Mouse (Mus musculus) liver, embryonic 16.5 days (tissue): ENCODE measurements around the gene Fam151a. TPM values are rescaled to one million over a fixed set of nuclear protein-coding genes. Genes with fewer than 3 reads are reported as not detected.

Experiments used
- ATAC-seq: fragments of 200-750 bp; cut with Nextera tagmentation; 2 replicates; pipeline ENCODE4 v1.8.0; 2017; ENCODE audit warnings: low read depth, mild to moderate bottlenecking, moderate number of reproducible peaks, moderate library complexity
- H3K27ac ChIP-seq: fragments of 300-500 bp; sonication (generic); 2 replicates; pipeline ENCODE4 v1.5.1; 2014; ENCODE audit warnings: mild to moderate bottlenecking, low read length
- H3K27me3 ChIP-seq: fragments of 300-500 bp; sonication (generic); 2 replicates; pipeline ENCODE4 v1.6.1; 2014; ENCODE audit warnings: low read depth, low read length, mixed read lengths; ENCODE audit not compliant: control insufficient read depth, insufficient read depth
- H3K36me3 ChIP-seq: fragments of 300-500 bp; sonication (generic); 2 replicates; pipeline ENCODE4 v1.6.1; 2014; ENCODE audit warnings: mild to moderate bottlenecking; ENCODE audit not compliant: control insufficient read depth, insufficient read depth
- H3K4me1 ChIP-seq: fragments of 300-500 bp; sonication (generic); 2 replicates; pipeline ENCODE4 v1.6.1; 2014; ENCODE audit warnings: low read depth, low read length, mixed read lengths; ENCODE audit not compliant: control insufficient read depth
- H3K4me2 ChIP-seq: fragments of 300-500 bp; sonication (generic); 2 replicates; pipeline ENCODE4 v1.6.1; 2014; ENCODE audit warnings: low read depth, low read length, mixed read lengths
- H3K4me3 ChIP-seq: fragments of 300-500 bp; sonication (generic); 2 replicates; pipeline ENCODE4 v1.5.1; 2014; ENCODE audit warnings: low read depth, mild to moderate bottlenecking, low read length
- H3K9ac ChIP-seq: fragments of 300-500 bp; sonication (generic); 2 replicates; pipeline ENCODE4 v1.6.1; 2014; ENCODE audit warnings: low read depth, low read length
- H3K9me3 ChIP-seq: fragments of 300-500 bp; sonication (generic); replicated peaks from 2 replicates; pipeline ENCODE4 v1.6.1; 2016; ENCODE audit warnings: low read length; ENCODE audit not compliant: control insufficient read depth
- WGBS: fragments of 180-500 bp; shearing (Covaris S2); extraction: QIAGEN DNeasy Blood & Tissue Kit; methylation state at CpG from one replicate; pipeline ENCODE4 v1.1.7; 2014; ENCODE audit not compliant: insufficient replicate concordance; 5-methylcytosine and 5-hydroxymethylcytosine counted together
- polyA plus RNA-seq: library from polyadenylated mRNA; unstranded; fragments of >200 nt; fragmentation: Nextera tagmentation; extraction: Ambion mirVana; gene quantifications from 2 replicates; pipeline ENCODE4 v1.2.1, GENCODE M21; 2015

Fam151a gene
- 0.05 and 0.06 TPM in 2 replicates for polyA plus RNA-seq

DNA sequence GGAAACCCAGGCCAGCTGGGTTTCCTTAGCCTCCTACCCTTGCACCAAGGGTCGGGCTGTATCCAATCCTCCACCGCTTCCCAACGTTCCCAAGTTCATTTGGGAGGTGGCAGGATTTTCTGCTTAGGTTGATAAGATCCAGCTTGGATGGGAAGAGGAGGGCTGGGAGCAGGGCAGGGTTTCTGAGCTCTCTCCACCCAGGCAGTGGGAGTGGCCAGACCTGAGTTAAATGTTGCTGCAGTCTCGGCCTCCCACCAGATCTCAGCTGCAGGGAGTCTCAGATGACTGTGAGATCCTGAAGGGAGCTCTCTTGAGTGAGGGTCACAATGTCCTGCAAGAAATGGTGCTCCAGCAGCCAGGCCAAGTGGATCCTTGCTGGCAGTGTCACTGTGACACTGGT is at the start of gene Fam151a:
TSS of gene Fam151a (plus strand) at position 254 of the 400 bp plus-strand sequence.
- WGBS: 65% methylated on average over 4 of the region's 4 CpGs
- Histone ChIP-seq H3K9ac (no peak within 1 kb of the TSS), H3K9me3 (no peaks in the 10 kb centered on the region), H3K27ac (no peak within 1 kb of the TSS), H3K4me3 (no peak within 1 kb of the TSS), H3K36me3 (no peaks in the 10 kb centered on the region), H3K27me3 (no peaks in the 10 kb centered on the region), H3K4me1 (no peaks in the 10 kb centered on the region), H3K4me2 (no peak within 1 kb of the TSS)
- no peak for ATAC-seq

- WGBS: 23% methylated on average over 3 of the region's 3 CpGs
- Histone ChIP-seq H3K9ac (no peak overlapping the region), H3K36me3 (no peaks in the 10 kb centered on the region), H3K4me3 (no peak overlapping the region), H3K27ac (no peak overlapping the region), H3K9me3 (no peaks in the 10 kb centered on the region), H3K4me2 (no peak overlapping the region), H3K27me3 (no peaks in the 10 kb centered on the region), H3K4me1 (peaks cover 5% of the 10 kb centered on the region)
- ATAC-seq: peak; percentile 76
Observed at GRCm38 (mm10) chr4:106688636-106689296, 44.9 kb upstream of the Fam151a start.

GRCm38 (mm10) chr4:106693841-106694430 is 39.8 kb upstream of the Fam151a start:
- Histone ChIP-seq H3K4me3 (no peak overlapping the region), H3K4me1 (peaks cover 1% of the 10 kb centered on the region; the same call in 1 of the 2 replicates), H3K4me2 (no peak overlapping the region), H3K9ac (no peak overlapping the region), H3K27ac (no peak overlapping the region), H3K9me3 (no peaks in the 10 kb centered on the region), H3K27me3 (no peaks in the 10 kb centered on the region), H3K36me3 (no peaks in the 10 kb centered on the region)
- 67% methylated on average over 15 of the region's 15 CpGs for WGBS
- ATAC-seq: no peak

DNA sequence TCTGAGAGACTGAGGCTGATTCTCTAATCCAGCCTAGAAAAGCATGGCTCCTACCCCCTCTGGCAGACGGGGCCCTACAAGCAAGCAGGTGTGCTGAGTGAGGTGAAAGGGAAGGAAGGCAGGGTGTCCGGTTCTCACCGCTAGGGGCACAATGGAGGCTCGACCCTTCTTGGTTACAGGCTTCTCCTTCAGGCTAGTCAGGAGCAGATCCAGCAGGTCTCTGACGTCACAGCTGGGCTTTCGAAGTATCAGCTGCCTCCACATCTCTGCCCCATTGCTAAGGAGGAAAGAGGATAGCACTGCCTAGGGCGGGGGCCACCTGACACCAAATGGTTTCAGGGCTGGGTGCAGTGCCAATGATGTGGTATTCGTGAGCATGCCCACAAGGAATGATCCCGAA is 33.7 kb upstream of the Fam151a start:
- Histone ChIP-seq H3K27ac (no peak overlapping the region), H3K4me3 (no peak overlapping the region), H3K9me3 (no peaks in the 10 kb centered on the region), H3K36me3 (no peaks in the 10 kb centered on the region), H3K4me2 (no peak overlapping the region), H3K4me1 (no peaks in the 10 kb centered on the region), H3K9ac (no peak overlapping the region), H3K27me3 (no peaks in the 10 kb centered on the region)
- no peak for ATAC-seq
- WGBS: 12% methylated on average over 9 of the region's 9 CpGs

DNA sequence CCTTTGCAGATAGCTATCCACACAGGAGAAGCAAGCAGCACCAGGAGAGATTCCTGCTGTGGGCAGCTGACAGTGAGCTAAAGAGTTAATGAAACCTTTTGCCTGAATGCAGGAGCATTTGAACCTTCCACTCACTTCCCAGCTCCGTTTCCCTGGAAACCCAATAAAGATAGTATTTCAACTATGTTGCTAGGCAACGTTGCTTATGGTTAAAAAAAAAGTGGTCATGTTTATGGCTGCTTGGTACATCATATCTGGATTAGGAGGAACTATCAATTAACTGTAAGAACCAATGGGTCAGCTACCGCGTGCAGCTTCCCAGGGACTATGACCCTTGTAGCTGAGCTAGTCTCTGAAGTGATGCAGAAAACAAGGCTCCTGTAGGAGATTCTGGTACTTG is 32.9 kb upstream of the Fam151a start:
- Histone ChIP-seq H3K4me2 (no peak overlapping the region), H3K27me3 (no peaks in the 10 kb centered on the region), H3K27ac (no peak overlapping the region), H3K9me3 (no peaks in the 10 kb centered on the region), H3K9ac (no peak overlapping the region), H3K4me1 (no peaks in the 10 kb centered on the region), H3K4me3 (no peak overlapping the region), H3K36me3 (no peaks in the 10 kb centered on the region)
- WGBS: 44% methylated on average over 4 of the region's 4 CpGs
- ATAC-seq: no peak

GRCm38 (mm10) chr4:106703956-106704355 is 29.7 kb upstream of the Fam151a start:
- no peaks in the 10 kb centered on the region for H3K36me3 ChIP-seq
- H3K27ac ChIP-seq: no peak overlapping the region
- ATAC-seq: no peak
- H3K27me3 ChIP-seq: no peaks in the 10 kb centered on the region
- no peak overlapping the region for H3K4me3 ChIP-seq
- no peaks in the 10 kb centered on the region for H3K9me3 ChIP-seq
- no peaks in the 10 kb centered on the region for H3K4me1 ChIP-seq
- no peak overlapping the region for H3K4me2 ChIP-seq
- no peak overlapping the region for H3K9ac ChIP-seq
- WGBS: 62% methylated on average over 10 of the region's 10 CpGs

GRCm38 (mm10) chr4:106704416-106704815 is 29.3 kb upstream of the Fam151a start:
- WGBS: 70% methylated on average over 11 of the region's 11 CpGs
- H3K4me3 ChIP-seq: no peak overlapping the region
- H3K9me3 ChIP-seq: no peaks in the 10 kb centered on the region
- no peak overlapping the region for H3K27ac ChIP-seq
- no peaks in the 10 kb centered on the region for H3K36me3 ChIP-seq
- no peak for ATAC-seq
- no peak overlapping the region for H3K4me2 ChIP-seq
- no peaks in the 10 kb centered on the region for H3K4me1 ChIP-seq
- H3K9ac ChIP-seq: no peak overlapping the region
- no peaks in the 10 kb centered on the region for H3K27me3 ChIP-seq

DNA sequence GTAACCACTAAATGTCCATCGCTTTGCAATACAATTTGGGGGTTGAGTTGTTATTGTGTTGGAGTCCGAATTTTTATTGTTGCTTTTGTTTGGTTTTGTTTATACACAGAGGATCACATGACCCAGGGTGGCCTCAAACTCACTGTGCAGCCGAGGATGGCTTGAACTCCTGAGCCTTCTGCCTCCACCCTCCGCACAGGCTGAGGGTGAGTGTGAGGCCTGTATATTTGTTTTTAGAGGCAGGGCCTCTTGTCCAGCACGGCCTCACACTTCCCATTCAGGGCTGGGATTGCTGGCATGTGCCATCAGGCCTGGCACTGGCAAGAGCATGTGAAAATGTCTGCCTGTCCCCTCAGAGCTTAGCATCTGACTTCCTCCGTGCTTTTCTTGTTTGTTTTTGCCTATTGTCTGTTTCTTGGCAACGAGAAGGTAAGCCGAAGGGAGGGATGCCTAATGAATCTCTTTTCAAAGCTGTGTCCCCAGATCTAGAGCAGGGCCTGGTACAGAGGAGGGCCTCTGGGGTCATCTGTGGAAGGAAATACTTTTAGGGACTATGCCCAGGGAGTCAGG is 28.5 kb upstream of the Fam151a start:
- ATAC-seq: no peak
- Histone ChIP-seq H3K9ac (no peak overlapping the region), H3K27me3 (no peaks in the 10 kb centered on the region; the same call in 1 of the 2 replicates), H3K9me3 (no peaks in the 10 kb centered on the region), H3K4me1 (no peaks in the 10 kb centered on the region), H3K4me3 (no peak overlapping the region), H3K27ac (no peak overlapping the region), H3K36me3 (no peaks in the 10 kb centered on the region), H3K4me2 (no peak overlapping the region)
- 42% methylated on average over 8 of the region's 8 CpGs for WGBS

- Histone ChIP-seq H3K36me3 (no peaks in the 10 kb centered on the region), H3K4me1 (no peaks in the 10 kb centered on the region), H3K27ac (no peak overlapping the region), H3K9ac (no peak overlapping the region), H3K4me3 (no peak overlapping the region), H3K9me3 (no peaks in the 10 kb centered on the region), H3K27me3 (no peaks in the 10 kb centered on the region; the same call in 1 of the 2 replicates), H3K4me2 (0 out of 2 replicates have a peak overlapping the region, but pooled peaks have one; percentile 5)
- WGBS: 23% methylated on average over 5 of the region's 5 CpGs
- 0 out of 2 replicates have a peak, but pooled peaks have one; percentile 13 for ATAC-seq
Observed at GRCm38 (mm10) chr4:106707957-106708356, 25.7 kb upstream of the Fam151a start.
